Mouse (Mus musculus) cerebral cortex, adult 2 months (tissue): ENCODE results near the gene Igsf23.

Experiments
- WGBS: fragments of 180-500 bp; shearing (Covaris S2); methylation state at CpG from one replicate; pipeline ENCODE4 v1.1.7; 2018; 5-methylcytosine and 5-hydroxymethylcytosine counted together

Igsf23 gene

GRCm38 (mm10) chr7:19950589-19950988 is at the start of gene Igsf23:
Gene Igsf23 (minus strand): TSS chr7:19950756.
- 67% methylated on average over 9 of the region's 9 CpGs for WGBS

DNA sequence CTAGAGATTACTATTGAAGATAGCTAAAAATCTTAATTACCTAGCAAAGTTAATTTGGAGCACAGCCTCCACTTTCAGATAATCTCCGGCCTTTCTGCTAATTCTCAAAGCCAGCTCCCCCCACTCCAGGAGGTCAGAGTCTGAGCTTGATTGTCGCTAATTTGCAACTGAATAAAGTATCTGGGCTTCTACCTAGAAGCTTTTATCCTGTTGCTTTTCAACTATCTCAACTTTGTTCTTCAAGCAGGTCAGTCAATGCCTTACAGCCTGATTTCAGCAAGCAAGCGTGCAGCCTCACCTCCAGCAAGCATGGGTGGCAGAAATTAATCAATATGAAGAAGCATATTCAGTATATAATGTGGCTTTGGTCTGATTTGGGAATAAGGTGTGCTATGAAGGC is 46.2 kb upstream of the Igsf23 start:
- 55% methylated on average over 3 of the region's 3 CpGs for WGBS

DNA sequence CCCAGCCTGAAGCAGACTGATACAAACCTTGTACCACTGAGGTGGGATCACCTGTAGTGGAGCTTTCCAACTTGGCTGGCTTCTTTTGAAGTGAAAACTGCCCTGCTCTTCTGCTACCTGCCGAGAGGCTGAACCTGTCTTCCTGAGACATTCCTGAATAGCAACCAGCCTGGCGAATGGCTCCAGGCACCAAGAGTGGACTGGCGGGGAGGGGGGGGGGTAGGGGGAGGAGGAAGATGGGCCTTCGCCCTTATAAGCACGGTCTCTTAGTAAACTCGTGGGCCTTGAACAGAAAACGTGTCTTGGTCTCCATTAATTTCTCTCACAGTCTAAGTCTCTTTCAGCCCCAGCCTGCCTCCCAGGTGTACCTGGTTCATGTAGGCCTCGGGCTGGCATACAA is 40.6 kb upstream of the Igsf23 start, which contains the start of gene Nlrp9b:
Gene Nlrp9b (plus strand): TSS at position 301 of the 400 bp plus-strand sequence.
- 68% methylated on average over 8 of the region's 8 CpGs for WGBS

DNA sequence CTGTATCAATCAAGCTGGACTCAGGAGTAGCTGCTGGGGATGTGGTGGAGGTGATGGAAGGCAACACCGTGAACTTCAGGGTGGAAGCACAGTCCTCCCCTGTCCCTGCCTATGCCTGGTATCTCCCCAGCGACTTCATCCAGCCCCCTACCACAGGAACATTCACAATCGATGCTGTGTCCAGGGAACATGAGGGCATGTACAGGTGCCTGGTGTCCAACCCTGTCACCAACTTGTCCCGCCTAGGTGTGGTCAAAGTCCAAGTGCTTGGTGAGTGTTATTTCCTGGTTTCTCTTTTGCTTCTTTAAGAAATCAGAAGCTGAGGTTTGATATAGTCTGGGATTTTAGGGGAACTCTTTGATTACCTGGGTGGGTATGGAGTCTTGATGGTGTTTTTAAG is 21.0 kb upstream of the Igsf23 start:
- 90% methylated on average over 4 of the region's 4 CpGs for WGBS

GRCm38 (mm10) chr7:19970196-19970595 is 19.6 kb upstream of the Igsf23 start:
- 95% methylated on average over 8 of the region's 8 CpGs for WGBS

DNA sequence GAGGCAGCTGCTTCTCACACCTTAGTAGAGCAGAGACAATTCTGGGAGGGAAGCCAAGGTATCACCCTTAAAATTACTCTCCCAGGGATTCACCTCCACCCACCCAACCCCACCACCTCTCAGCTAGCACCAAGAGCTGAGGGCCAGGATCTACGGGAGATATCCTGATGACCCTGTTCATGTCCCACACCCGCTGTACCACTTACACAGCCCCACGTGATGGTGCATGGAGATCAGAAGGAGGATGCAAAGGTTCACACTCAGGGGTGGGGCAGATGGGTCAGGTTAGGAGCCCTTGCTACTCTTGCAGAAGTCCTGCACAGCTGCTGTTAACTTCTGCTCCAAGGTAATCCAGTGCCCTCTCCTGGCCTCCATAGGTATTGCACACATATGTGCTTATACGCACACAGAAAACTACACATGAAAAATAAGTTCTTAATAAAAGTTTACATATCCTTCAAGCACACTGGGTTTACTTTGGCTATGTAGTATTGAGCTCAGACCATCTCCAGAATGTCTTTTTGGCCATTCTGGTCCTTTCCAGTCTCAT is 19.1 kb upstream of the Igsf23 start:
- 93% methylated on average over 4 of the region's 4 CpGs for WGBS

GRCm38 (mm10) chr7:19969106-19969505 is 18.6 kb upstream of the Igsf23 start:
- WGBS = 70% methylated on average over 3 of the region's 3 CpGs

DNA sequence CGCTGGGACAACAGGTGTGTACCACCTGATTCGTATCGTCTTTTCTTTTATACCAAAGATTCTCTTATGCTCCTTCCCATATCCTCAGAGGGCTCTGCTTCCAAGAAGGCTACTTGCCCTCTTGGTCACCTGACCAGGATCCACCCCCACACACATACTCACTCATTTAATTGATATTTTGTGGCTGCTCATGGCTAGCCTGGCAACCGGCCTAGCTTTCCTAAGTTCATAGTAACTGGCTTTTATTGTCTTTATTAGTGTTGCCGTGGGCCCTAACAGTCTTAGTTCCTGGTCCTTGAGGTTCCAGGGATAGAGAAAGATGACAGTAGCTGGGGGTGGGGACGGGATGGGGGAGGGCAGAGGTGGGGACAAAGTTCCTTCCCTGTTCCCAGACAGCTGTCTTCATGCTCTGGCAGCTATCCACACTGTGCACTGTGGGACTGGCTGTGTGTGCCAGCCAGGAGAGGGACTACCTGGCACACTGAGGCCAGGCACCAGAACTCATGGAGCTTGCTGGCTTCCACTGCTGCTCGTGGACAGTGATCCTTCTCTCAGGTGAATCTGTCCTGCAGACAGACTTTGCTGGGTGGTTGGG is 14.5 kb upstream of the Igsf23 start, which contains the start of gene Ceacam20:
Gene Ceacam20 (plus strand): TSS at position 428 of the 595 bp plus-strand sequence.
- 72% methylated on average over 7 of the region's 7 CpGs for whole genome bisulfite sequencing

GRCm38 (mm10) chr7:19962423-19962822 is 11.9 kb upstream of the Igsf23 start:
- 55% methylated on average over 1 of the region's 1 CpGs for WGBS

DNA sequence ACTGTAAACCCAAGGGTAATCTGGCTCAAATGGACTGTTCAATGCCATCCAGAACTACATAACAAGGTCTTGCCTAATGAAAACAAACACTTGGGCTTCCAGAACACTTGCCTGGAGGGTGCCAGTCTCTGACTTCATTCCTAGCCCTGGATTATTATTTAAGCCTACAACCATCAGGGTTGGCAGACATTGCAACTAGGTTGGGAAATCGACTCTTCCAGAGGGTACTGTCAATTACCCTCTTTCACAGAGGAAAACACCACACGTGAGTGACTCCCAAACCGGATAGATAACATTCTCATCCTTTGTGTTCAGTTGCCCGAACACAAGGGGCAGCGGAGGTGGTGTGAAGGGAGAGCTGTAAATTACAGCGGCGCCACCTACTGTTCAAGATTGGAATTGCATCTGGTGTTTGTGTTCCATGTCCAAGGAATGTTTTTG is 5.8 kb upstream of the Igsf23 start:
- WGBS = 2% methylated on average over 7 of the region's 7 CpGs

GRCm38 (mm10) chr7:19955861-19956260 is 5.3 kb upstream of the Igsf23 start:
- 82% methylated on average over 4 of the region's 4 CpGs for WGBS

DNA sequence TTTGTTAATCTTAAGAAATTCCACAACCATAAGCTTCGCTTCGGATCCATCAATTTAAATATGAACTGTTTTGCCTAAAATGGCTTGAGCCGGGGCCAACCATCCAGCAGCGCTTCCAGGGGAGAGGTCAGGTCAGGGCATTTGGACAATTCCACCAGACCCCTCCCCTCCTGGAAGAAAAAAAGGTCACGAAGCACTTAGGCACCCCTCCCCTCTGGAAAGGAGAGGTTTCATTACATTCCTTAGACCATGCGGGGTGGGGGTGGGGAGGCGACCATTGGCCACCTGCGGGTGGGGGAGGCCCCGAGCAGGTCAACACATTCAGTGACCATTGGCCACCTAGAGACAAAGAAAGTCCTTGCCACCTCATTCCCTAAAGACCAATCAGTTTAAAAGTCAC is 2.5 kb upstream of the Igsf23 start:
- 67% methylated on average over 9 of the region's 9 CpGs for WGBS

DNA sequence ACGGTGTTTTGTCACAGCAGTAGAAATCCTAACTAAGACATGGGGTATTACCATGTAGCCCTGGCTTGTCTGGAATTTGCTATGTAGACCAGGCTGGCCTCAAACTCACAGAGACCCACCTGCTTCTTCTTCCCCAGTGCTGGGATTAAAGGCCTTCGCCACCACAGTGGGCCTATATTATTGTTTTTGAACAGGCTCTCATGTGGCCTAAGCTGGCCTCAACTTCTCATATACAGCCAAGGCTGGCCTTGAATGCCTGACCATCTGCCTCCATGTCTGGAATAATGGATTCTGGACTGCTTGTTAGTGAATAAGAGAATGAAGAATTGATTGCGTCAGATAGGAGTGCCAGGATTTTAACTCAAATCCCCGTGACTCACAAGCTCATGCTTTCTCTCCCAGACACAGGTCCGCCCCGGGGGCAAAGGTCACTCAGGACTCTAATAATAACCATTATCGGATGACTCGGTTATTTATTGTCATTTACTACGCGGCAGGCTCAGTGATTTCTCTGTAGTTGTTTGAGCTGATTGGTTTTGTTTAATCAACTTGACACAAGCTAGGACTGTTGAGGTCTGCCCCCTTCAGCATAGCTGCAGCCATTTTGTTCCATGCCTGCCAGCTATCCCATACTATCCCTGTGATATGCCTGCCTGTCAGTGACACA is 1.9 kb upstream of the Igsf23 start:
- WGBS = 82% methylated on average over 10 of the region's 10 CpGs

DNA sequence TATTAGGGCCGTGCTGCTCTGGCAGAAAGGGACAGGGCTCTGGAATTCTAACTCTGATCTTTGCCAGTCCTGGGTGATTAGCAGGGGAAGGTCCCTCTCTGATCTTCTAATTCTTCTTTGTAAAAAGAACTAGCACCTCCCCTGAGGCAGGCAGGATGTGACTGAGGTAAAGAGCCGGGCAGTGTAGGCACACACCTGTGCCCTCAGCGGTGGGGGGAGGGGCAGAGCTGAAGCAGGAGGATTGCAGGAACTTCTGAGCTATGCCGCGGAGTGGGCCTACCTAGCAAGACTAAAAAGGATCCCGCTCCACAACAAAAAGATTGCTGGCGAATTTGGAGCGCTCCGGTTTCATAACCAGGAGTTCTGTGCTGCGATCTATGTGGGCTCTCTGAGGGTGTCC is 560 bp downstream of the Igsf23 start:
- WGBS = 76% methylated on average over 10 of the region's 10 CpGs

- 84% methylated on average over 12 of the region's 12 CpGs for WGBS
These were observed 1.6 kb downstream of the Igsf23 start for GRCm38 (mm10) chr7:19948956-19949355.

- WGBS = 87% methylated on average over 13 of the region's 13 CpGs
These were observed 4.6 kb downstream of the Igsf23 start for GRCm38 (mm10) chr7:19945821-19946515.

DNA sequence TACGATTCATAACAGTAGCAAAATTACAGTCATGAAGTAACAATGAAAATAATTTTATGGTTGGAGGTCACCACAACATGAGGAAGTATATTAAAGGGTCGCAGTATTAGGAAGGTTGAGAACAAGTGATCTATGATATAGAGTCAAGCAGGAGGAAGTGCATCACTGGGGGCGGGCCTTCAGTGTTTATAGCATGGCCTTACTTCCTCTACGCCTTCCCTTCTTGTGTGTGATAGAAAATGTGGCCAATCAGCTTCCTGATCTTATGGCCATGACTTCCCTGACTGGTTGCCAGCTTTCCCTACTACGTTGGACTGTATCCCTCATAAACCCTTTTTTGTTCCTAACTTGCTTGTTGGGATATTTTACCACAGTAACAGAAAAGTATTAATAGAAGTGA is 5.4 kb downstream of the Igsf23 start:
- WGBS = 93% methylated on average over 5 of the region's 5 CpGs

GRCm38 (mm10) chr7:19944709-19945108 is 5.8 kb downstream of the Igsf23 start:
- WGBS = 89% methylated on average over 8 of the region's 8 CpGs

DNA sequence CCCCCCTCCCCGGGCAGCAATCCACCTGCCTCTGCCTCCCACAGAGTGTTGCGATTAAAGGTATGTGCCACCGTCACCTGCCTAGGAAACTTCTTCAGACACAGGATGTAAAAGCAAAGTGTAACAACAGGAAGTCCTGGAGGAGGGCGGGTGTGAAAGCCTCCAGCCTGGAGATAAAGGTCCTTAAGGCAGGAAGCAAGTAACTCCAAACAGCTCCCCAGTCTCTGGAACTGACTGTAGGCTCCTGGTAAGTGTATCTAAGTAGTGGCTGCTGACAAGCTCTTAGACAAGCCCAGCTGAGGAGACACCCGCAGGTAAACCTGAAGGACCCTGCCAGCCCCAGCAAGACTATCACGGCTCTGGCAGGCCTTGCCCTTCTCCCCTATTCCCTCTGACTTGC is 10.3 kb downstream of the Igsf23 start:
- WGBS = 31% methylated on average over 6 of the region's 6 CpGs

DNA sequence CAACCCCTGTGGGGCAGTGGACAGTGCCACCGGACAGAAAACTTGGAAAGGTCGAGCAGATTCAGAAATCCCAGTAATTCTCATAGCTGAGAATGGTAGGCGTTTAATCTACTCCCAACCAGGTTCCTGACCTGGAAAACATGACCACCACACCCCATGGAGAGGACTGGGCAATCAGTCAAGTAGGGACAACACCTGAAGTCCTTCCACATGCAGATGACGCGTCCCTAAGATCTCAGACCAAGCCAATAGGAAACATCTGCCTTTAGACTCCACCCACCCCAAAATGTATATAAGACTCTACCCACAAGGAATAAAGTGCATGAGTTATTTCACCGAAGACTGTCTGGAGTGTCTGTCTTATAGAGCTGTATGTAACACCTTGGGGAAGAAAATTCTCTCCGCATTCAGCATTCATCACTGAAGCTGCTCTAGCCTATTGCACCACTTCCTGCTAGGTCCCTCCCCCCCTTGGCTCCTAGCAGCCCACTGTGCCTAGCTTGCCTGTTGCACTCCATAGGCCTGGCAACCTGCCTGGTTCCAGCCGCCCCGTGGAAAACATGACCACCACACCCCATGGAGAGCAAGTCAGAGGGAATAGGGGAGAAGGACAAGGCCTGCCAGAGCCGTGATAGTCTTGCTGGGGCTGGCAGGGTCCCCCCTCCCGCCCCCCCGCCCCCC is 10.9 kb downstream of the Igsf23 start:
- WGBS = 36% methylated on average over 12 of the region's 12 CpGs

DNA sequence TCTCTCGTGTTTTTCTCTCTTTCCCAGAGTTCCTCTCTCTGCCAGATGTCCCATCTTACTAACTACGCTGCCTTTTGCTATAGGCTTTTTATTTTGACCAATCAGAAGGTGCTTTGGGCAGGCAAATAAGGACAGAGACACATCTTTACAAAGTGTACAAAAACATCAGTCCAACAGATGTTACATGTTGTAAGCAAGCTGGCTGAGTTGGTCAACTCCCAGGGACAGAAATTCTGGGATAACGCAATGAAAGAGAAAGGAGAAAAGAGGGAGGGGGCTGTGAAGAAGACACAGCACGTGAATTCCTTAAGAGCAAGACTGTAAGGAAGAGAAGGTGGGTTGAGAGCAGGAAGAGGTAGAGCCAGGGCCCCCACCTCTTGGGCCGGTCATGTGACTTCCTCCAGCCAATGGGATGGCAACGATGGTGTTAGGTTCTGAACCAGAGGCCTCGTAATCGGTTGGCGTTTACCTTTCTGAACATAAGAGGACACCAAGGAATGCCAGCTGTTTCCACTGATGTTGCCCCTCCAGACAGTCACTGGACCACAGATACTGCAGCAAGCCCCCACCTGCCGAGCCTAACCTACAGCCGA is 13.2 kb downstream of the Igsf23 start:
- 84% methylated on average over 11 of the region's 11 CpGs for WGBS

DNA sequence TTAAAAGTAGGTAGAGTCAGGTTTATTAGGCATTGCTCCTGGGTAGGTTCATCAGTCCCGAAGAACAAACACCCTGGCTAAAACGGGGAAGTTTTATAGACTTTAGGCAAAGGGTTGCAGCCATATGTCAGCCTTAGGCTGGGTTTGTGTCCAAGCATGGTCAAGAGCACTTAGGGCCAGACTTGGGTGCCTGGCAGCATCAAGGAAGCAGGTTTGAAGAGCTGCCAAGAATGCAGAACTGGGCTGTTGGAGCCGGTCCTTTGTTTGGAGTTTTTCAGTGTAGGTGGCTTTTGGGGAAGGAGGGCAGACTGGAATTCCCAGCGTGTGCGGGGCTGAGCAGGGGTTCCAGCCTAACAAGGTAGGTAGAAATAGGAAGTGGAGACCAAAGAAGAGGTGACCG is 14.6 kb downstream of the Igsf23 start:
- 49% methylated on average over 6 of the region's 6 CpGs for WGBS
